Mouse (Mus musculus) small intestine, adult 2 months (tissue): Measurements from ENCODE around the gene Mras.

Source experiments
- CTCF ChIP-seq: fragments of 200-500 bp; IDR thresholded peaks from 2 replicates; pipeline ENCODE4 v1.5.1; 2012; ENCODE audit warnings: low read depth, mild to moderate bottlenecking, control low read depth, inconsistent platforms, low read length, moderate library complexity, mixed read lengths; ENCODE audit not compliant: insufficient replicate concordance, insufficient read length; ENCODE audit errors: extremely low read depth
- POLR2A ChIP-seq: fragments of 200-500 bp; IDR thresholded peaks from 2 replicates; pipeline ENCODE4 v1.6.1; 2012; ENCODE audit warnings: low read depth, mild to moderate bottlenecking, control low read depth, inconsistent platforms, low read length, moderate library complexity

DNA sequence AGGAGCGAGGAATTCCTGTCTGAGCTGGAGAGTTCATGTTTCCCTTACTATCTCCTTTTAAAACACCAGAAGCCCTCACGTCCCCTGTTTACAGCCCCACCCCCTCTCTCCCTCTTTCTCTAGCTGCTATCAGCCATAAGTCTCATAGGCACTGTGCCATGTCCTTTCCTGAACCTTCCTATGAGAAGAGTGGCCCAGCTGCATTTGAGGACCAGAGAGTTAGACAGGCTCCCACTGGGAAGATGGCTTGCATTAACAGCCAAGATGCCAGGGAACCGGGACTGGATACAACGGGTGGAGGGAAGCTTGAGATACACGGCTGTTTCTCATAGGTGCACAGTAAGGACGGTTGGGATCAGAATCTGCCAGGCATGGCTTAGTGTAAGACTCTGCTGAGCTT, 27.7 kb upstream of the Mras start:
- TF ChIP-seq CTCF (no peak), POLR2A (no peak)
